Mouse (Mus musculus) embryo, embryonic 11.5 days (tissue): ENCODE data around the gene Ednrb.

Source experiments
- DNase-seq: peaks from one replicate; pipeline ENCODE4 v3.0.0-alpha.2; 2012; ENCODE audit warnings: low read depth, low spot score

Gene Ednrb

DNA sequence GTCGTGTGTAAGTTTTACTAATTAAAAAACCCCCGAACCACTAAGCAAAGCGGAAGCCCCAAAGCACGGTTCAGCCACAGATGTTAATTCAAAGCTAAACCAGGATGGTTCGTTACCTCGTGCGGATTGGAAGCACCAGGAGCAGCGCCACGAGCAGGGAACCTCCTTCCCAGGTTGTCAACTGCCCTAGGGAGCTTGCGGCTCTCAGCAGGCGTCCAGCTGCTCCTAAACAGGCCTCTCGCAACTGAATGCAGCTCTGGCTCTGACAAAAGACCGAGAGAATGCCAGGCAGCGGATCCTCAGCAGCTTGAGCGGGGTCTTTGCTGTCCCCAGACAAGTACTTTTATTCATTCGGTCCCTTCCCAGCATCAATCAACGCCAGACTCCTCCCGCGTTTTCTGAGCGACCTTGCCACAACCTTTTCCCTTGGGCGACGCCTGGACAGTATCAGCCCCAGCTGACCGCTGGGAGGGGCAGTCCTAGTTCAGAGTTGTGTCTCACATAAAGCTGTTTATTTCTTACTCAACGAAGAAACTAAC is at the start of gene Ednrb:
Gene Ednrb (minus strand): TSS at position 392 of the 539 bp plus-strand sequence.
- no peak for DNase-seq

DNA sequence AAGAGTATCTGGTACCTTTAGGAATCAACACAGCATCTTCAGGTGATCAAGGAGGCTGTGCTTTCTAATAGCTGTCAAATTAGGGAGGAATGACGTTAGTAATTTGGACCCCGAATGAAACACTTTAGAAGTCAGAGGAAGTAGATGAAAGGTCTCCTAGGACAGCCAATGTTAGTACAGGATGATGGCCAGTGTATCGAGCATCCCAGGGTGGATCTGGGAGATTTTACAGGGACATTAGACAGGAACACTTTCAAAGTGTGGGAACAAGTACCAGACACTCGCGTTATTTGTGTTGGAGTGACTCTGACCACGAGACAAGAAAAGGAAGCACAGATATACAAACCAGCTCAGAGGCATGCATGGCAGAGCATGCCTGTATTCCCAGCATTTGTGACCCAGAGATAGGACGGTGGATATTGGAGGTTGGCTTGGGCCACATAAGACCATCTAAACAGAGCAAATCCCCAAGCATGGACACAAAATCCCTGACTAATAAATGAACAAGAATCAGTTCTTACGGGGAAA is 48.3 kb upstream of the Ednrb start:
- no peak for DNase-seq

DNA sequence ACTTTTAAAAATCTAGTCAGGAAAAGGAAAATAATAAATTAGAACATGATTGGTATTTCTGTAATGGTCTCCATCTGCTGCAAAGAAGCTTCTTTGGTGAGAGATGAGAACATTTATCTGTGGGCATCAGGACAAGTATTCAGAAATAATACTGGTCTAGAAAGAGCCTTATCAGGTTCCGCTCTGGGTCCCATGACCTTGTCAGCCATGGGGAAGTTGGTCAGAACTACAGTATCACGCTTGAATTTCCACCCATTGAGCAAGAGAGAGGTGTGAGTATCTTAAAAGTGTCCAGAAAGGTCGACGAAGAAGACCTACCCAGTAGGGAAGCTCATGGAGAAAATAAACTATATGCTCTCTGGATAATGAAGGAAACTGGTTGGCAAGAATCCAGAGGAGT is 46.6 kb upstream of the Ednrb start:
- no peak for DNase-seq

DNA sequence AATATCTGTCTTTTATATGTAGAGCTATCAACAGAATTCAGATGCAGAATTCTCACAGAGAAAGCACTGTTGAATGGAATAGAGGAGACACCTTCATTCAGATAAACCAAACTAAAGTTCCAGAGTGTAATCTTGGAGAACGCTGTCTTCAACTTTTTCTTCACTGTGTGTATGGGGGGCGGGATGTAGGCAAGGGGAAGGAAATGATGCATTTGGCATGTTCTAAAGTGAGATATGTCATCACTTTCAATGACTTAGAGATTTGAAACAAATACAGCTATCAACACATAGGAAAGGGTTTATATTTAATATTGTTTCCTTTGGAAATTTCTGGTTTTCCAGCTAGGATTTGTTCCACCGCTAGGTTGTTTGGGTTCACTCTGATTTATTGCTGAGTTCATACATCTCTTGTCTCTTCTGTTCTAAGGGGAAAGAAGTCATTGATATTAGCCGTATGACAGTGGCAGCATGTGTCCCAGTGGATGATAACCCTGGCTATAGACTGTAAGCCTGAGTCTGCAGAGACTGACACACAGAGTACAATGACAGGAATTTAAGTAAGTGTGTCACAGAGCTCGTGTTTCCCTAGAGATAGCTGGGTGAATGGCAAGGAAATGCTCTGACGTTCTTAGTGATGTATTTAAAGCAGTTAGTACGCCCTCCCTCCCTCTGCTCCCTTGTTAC is 40.8 kb upstream of the Ednrb start:
- no peak for DNase-seq

DNA sequence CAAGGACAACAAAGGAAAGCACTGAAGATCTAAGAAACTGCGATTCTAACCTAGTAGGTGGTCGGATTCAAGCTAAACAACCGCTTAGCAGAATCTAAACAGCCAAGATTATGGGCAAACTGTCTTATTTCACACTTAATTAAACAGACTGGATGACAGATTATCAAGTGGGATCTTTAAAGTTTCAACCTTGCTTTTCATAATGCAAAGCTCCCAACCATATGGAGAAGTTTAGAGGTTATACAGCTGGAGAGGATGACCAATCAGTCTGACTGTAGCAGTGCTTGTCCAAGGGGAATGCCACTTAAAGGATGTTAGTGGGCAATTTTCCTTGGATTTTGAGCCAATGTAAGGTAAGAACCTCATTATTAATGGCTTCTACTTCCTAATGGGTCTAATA is 38.7 kb upstream of the Ednrb start:
- no peak for DNase-seq

DNA sequence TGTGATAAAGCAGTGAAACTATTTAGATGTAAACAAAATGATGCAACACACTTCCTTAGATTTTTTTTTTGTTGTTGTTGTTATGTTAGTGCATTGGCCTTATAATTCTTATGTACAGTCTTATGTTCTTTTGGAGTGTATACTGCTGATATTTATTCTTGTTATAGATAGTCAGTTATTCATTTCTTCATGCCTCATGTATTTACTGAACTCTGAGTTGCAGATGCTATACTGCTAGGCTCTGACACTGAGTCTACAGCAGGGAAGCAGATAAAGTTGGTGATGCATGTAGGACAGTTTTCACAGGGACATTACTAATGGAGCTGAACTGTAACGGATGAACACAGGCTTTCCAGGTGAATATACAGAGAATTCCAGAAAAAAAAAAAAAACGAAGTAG is 32.9 kb upstream of the Ednrb start:
- no peak for DNase-seq

DNA sequence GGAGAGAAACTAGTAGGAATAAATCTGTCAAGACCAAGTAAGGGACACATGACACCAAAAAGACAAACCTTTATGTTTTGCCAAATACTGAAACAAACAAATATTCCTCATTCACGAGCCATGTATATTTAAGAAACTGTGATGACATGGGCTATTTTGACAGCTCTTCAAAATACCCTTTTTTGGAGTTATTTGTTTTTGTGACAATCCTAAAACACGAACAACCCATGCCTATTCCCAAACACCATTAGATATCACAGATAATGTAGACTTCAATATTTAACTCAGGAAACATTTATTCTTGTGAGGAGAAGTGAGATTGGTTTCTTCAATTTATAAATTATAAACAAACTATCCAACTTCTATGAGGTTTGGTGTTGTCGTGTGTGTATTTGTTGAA is 32.4 kb upstream of the Ednrb start:
- DNase-seq, result no peak

DNA sequence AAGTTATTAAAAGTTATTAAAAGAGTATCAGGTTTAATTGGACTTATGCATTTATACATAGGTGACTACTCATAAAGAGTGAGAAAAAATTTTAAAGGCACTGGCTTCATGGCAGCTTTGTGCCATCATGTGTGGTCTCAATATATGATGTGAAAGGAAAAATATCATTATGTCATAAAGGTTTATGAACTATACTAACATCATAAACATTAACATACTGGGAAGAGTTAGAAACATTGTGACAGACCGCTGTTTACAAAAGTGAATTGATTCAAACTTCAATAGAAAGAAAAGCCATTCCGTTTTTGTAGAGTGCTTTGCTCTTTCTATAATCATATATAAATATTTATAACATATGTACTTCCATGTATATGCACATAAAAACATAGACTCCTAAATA is 22.4 kb upstream of the Ednrb start:
- DNase-seq, result no peak

DNA sequence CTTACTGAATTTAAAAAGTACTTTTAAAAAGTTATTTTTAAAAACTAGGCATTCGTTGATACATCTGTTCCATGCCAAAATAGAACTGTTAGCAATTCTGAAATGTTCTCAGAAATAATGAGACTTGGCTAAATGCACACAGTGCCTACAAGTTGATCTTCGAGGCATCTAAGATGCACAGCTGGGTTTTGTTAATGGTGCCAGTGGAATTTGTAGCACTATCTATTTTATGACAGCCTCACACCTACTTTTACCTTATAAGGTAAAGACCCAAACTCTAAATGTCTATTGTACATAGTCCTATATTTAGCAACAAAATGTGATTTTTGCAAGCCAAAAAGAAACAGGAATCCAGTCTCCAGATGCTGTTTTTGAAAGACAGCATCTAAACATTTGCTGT is 21.0 kb upstream of the Ednrb start:
- no peak for DNase-seq

DNA sequence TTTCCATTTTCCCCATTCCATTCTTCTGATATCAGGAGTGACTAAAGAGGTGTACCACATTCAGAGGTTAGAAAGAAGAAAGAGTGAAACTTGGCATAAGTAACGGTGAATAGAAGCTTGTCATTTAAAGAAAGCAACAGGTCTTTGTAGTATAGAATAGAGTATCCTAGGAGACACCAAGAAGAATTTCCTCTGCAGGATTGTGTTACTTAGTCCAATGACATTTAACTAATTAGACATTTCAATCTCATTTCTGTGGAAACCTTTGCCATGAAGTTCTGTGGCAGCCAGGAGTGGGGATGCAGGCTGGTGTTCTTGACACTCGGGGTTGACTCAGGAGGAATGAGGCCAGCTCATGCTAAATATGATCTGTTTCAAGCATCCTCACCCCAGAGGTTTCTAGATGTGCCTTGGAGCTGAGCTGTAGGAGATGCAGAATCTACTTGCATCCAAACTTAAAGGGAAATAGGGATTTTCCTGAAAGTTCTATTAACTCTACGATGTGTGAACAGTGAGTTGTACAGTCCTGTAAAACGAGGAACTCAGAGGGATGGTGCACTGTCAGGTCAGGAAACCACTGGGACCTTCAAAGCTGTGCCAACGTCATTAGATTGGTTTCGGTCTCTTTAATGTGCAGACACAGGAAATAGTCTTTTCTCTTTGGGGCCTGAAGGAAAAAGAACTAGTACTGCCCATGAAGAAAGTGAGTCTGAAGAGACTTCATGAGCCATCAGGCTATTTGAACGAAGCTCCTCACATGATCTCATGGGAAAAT is 6.1 kb upstream of the Ednrb start:
- no peak for DNase-seq

DNA sequence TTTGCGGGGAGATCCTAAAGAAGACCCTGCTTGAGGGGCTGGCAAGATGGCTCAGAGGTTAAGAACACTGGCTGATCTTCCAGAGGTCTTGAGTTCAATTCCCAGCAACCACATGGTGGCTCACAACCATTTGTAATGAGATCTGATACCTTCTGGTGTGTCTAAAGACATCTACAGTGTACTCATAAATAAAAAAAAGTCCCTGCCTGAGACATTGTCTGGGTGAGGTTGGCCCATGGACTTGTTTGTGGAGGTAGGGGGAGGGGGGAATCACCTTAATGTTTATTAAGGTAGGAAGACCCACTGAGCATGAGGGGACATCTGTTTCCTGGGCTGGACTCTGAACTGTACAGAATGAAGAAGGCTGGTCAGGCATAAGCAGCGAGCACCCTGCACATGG is 1.5 kb upstream of the Ednrb start:
- no peak for DNase-seq

DNA sequence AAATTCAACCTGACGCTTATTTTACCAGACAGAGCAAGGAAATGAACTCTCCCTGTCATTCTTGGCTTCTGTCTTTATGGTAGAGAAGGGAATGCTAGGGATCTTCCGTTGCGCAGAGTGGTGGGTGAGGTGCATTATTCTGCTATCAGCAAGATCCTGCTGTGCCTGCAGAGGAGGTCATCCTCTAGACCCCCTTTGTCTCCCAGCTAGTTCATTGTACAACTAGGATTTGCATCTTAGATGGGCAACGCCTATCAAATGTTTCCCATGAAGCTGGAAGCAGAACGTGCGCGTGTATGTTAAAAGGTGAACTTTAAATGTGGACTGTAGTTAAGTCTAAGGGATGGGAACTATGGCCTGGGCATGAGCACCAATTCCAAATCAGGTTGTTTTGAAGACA is 742 bp upstream of the Ednrb start:
- no peak for DNase-seq

DNA sequence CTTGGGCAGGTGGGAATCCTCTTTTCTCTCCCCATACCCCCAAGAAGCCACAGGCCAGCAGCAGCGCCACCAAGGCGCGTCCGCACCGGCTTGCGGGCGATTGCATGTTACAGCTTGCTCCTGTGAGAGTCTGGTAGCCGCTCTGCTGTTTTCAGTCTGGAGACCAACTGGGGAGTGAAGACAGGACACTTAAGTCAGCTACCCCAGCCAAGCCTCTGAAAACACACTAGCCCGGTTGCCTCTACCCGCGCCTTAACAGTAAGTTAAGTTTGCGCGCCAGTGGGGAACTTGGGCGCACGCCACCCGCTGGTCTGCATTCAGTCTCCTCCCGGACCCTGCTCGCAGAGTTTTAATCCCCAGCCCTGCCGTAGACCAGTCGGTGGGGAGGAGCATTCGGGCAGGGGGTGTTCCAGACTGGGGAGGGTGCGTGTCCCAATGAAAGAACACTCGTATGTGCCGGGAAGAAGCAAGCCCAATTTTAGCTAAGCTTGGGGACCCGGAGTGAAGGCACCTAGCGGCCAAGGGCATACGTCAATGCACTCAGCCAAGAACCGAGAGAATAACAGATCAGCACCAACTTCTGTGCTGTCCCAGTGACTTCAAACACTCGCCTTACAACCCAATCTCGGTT is 716 bp downstream of the Ednrb start:
- DNase-seq, result no peak

DNA sequence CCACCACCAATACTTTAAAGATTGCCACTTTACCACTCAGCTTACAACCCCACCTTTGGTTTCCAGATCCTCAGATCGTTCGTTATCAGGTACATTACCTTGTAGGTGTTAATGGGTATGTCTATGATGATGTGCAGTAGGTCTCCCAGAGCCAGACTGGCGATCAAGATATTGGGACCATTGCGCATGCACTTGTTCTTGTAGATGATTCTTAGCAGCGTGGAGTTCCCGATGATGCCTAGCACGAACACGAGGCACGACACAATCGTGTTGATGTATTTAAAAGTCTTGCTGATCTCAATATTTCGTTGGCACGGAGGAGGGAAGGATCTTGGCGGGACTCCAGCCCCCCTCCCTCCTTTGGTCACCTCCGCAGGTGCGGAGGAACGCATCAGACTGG is 1.3 kb downstream of the Ednrb start:
- DNase-seq, result no peak

DNA sequence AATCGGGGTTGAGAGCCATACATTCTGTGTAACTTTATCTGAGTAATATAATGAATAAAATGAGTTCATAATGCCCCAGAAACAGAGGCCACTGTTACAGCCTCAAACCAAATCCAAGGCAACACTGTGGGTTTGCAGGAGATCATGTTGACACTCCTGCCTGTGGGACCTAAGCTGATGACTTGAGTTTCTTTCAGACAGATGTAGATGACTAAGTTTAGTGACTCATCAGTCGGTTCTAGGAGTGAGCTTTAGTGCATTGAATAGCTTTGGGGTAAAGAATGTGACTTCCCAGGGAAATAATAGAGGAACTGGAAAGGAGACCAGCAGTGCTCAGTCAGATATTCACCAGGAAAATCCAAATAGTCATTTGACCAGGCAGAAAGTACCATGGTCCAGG is 3.8 kb downstream of the Ednrb start:
- no peak for DNase-seq

DNA sequence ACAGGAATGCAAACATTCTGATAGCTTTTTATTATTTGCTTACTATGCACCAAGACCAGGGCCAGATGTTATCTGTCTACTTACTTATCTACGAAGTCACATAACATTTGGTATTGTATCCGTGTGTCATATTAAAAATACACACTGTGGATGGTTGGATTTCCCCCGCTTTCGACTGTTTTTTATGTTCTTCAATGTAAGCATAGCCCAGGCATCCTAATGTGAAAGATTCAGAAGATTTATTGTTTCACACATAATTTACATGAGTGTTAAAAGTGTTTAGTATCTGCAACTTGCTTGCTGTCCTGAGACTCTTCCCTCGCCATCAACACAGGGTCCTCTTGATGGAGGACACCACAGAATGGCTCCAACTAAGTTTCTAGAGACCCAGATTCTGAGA is 5.3 kb downstream of the Ednrb start:
- DNase-seq, result no peak

DNA sequence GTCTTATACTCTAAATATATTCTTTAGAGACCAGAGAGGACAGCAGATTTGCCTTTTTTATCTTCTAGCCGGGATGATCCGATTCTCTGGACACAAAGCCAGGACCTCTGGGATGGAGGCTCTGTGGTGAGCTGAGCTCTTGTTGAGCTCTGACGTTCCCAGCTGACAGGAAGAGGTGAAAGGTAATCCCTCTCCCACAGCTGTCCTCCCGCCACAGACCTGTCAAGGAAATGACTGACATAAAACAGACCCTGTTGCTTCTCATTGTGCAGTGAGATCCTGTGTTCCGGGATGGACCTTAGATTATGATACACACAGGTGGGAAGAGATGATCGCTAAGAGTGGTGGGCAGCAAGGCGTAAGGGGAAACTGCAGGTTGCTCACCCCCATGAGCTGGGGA is 9.6 kb downstream of the Ednrb start:
- DNase-seq, result no peak

DNA sequence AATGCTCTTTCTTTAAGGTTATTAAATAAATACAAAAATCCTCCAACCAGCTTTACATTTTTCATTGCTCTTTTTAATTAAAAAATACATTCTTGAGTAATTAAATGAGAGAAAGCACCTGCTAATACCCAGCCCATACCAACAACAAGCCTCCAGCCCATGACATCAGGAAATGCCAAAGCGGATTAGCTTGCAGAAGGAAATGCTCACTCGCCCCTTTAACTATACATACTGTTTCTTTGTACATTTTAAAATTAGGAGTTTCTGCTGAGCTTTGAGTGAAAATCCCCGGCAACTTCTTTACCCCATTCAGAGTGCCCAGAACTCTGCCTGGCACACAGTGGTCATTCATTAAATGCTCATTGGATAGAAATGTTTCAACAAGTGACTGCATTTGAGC is 10.1 kb downstream of the Ednrb start:
- DNase-seq, result no peak

DNA sequence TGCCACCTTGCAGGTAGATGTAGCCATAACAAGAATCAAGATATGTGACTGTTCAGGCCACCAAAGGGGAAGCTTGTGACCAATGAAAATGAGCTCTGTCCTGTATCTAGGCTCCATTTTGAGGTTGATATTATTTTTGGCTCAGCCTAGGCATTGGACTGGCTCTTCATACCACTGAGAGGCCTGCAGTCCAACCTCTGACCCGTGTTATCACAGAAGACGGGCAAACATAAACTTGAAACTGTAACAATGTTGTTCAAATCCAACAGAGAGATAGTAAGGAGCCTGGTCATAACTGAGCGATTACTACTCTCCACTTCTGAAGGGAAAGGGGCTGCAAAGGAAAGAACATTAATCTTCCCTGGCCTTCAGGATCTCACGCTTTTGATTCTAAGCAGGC is 11.7 kb downstream of the Ednrb start:
- no peak for DNase-seq

DNA sequence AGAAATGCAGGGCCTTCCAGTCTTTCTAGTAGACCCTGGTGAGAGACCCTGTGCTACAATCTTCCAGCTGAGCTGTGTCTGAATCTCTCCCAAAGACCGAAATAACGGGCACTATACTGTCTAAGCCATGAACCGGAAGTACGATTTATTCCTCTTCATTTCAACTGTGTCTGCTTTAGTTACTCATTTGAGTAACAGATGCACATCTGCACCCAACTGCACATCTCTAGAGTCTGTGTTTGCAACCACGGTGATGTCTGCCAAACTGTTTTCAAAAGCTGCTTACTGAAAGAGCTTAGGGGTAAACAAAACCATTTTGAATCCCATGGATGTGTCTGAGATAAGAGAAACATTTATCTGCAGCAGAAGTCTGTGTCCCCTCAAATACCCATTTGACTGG is 13.2 kb downstream of the Ednrb start:
- no peak for DNase-seq

DNA sequence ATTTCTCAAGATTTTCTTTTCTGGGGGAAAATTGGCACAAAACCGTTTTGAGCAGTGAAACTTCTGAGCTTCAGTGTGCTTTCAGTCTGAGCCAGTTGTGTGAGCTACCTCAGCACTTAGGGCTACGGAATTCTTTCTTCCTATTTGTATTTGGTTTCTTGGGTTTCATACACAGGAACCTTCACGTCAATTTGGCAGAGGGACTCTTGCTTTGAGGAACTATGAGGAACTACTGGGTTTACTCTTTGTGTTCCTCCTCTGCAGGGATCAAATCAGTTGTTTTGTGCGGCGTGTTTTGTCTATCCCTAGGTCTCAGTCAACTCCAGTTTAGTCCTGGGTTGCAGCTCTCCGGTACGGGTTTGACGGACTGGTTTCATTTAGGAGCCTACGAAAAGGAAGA is 17.9 kb downstream of the Ednrb start:
- no peak for DNase-seq

DNA sequence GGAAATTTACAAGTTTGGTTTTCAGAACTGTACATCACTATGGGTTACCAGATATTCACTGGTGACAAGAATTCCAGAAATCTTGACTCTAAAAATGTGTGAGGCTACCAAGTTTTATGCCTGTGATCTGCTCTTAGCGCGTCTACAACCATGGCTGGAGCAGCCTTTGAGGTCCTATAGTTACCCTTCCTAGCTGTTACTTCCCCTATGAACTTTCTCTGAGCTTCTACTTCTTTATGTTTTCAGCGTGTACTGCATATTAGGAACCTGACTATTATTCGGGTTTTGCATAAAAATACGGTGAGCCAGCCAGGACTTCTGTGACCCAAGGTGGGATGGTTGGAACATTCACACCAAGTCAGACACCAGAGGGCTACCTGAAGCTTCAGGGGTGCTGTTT is 18.3 kb downstream of the Ednrb start:
- DNase-seq, result no peak

DNA sequence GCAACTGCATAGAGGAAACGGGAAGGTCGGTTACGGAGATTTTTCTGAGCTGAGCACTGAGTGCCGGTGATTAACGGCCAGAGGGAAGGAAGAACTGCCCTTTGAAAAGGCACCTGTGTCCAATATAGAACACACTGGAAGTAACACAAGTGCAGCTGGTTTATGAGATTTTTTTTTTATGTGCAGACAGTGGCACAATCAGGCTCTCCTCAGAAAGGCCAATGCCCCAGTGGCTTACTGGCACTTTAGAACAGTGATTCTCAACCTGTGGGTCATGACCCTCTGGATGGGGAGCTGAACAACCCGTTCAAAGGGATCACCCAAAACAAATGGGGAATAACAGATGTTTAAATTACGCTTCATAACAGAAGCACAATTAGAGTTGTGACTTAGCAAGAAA is 20.7 kb downstream of the Ednrb start:
- DNase-seq, result no peak
